Mouse (Mus musculus) retina, postnatal 7 days (tissue): ENCODE data around the gene Psmc3.

ENCODE experiments used
- DNase-seq: peaks from one replicate; pipeline ENCODE4 v3.0.0-alpha.2; 2012; ENCODE audit warnings: low read depth, low spot score

Gene Psmc3

DNA sequence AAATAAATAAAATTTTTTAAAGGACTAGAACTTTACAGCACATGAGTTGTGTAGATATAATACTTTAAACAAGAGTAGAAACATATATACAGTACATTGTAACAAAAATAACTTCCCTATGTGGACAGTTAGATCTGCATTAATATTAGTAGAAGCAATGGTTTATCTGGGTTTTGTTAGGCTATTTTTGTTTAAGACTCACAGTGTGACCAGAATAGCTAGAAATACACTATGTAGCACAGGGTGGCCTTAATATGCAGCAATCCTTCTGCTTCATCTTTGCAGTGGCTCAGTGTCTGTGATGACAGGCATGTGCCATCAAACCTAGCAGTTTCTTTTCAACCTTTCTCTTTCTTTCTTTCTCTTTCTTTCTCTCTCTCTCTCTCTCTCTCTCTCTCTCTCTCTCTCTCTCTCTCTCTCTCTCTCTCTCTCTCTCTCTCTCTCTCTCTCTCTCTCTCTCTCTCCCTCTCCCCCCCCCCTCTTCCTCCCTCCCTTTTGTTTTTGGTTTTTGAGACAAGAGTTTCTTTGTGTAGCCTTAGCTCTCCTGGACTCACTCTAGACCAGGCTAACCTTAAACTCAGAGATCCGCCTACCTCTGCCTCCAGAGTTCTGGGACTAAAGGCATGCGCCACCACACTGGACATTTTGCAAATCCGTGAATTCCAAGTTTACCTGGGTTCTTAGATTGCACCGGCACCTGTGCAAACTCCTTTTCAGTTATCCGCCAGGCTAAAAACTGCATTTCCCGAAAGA is 452 bp upstream of the Psmc3 start:
- DNase-seq = no peak

DNA sequence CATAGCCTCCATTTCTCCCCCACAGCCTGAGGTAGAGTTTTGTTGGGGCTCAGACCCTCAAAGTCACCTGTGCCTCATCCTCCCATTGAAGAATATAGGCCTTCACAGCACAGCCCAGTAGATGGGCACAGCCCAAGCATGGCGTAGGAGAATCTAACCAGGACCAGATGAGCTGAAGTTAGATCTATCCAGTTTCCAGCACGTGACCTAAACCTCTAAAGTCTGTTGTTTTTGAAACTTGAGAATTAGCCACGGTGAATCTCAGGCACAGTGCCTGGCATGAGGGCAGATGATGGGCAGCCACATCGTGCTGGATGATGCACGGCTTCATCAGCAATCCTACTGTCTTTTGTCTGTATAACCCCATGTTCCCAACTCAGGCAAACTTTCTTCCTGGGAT is 4.6 kb downstream of the Psmc3 start:
- no peak for DNase-seq

DNA sequence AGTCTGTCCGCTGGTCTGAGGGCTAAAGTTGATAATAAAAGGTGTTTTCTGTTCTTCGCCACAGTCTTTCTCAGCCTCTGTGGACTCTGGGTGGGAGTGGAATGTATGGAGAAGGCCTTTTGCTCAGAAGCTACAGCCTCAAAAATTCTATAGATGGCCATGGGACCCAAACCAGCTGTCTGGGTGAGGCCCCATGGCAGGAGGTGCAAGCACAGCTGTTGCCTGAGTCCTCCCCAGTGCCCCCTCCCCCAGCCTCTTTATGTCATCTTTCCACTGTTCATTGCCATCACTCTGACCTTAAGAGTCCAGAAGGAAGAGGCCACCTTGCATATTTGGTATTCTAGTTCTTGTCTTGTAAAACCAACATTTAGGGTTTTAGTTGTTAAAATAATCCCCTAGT is 5.6 kb downstream of the Psmc3 start:
- DNase-seq = no peak

DNA sequence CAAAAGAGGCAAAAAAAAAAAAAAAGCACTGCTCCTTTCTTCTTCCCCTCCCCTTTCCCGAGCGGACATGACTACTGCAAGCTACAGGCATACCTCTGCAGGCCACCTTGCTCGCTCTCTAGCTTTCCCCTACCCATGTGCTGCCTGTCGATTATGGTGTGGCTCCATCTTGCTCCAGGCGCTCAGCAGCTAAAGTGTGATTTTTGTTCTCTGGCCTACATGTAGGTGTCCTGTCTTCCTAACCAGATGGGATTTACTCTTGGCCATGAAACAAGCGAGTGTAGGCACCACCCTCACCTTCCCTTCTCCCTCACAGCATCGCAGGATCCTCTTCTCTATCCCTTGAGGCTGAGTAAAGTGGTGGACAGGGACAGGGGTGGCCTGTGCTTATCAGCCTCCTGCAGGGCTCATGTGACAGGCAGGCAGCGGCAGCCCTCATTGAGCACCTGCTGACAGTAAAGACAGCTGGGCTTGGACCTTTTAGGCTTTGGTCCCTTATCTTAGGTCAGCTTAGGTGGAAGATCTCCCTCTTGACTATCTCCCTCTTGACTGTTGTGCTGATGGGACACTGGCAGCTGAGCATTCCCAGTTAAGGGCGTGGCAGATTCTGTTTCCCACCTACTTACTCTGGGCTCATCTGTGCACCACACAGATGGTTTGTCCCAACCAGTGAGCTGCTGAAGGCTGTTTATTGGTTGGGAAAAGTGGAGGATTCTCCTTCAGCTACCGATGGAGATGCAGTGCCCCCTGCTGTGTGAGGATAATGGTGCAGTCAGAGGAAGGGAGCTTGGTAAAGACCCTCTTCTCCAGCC is 6.9 kb downstream of the Psmc3 start:
- no peak for DNase-seq

DNA sequence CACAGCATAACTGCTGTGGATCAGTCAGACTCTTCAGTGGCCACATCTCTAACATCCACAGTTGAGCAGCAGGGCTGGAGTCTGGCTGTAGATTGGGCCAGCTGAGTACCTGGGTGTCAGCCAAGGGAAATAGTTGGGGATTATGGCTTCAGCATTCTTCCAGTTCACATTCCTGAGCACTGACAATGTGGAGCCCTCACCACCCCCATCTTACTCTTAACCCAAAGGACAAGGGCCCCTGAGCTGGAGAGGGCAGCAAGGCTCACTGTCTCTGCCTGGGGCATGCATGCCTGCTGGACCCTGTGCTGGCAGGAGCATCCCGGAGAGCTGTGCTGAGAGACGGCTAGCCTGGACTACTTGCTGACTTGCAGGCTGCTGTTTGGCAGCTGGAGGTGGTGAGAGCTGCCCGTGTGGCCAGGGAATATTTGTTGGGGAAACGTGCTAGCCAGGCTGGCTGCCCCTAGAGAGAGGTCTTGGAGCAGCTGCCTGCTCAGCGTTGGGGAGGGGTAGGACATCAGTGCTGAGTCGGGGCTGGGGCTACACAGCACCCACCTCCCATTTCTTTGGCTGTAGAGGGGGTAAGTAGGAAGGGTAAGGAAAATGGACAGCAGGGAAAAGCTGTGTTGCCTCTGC is 8.2 kb downstream of the Psmc3 start:
- no peak for DNase-seq

DNA sequence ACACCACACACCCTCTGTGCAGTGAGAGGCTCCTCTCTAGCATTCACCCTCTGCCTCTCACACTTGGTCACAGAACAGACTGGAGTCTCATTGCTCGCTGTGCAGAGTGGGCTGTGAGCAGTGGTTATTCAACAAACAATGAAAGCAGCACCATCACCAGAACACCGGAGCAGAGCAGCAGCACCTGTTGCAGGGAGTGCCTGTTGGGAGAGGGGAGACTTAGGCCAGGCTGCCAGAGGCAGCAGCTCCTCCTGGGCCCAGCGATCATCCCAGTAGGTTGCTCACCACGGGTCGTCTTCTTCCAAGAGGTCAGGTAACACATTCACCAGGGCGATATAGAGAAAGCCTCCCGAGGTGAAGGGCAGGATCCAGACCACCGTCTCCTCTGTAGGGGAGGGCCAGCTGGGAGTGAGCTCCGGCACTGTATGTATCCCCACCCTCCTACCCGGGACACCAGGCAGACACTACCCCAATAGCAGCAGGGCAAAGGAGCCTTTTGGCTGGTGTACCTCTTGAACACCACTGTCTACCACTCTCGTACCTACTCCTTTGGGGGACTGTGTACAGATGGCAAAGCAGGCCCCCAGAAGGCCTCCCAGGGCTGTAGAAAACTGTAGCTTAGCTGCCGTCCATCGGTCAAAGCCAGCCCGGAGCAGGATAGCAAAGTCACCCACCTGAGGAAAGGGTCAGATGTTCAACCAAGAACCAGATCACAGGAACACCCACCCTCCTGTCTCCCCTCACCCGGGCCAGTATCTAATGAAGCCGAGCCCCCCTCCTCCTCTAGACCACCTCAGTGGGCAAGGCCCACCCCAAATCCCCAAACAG is 9.2 kb downstream of the Psmc3 start:
- DNase-seq = no peak

GRCm38 (mm10) chr2:91064211-91064610 is 10.4 kb downstream of the Psmc3 start:
- no peak for DNase-seq

- DNase-seq = no peak
These were observed 11.7 kb downstream of the Psmc3 start for GRCm38 (mm10) chr2:91065544-91065943.

DNA sequence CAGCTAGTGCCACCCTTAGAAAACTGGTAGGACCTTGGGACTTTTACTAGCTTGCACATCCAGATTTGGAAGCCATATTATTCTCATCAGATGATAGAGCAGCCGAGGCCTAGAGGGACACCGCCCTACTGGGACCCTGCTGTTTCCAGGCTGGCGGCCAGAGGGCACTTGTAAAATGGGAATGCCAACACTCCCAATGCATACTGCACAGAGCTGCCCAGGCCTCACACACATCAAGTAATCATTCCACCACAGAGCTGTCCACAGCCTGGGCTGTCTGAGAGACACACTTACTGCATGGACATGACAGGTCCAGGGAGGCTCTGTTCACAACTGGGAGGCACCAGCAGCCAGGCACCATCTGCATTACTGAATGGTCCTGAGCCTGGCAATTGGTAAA is 12.6 kb downstream of the Psmc3 start:
- DNase-seq = no peak

GRCm38 (mm10) chr2:91068162-91068871 is 14.5 kb downstream of the Psmc3 start:
- no peak for DNase-seq

DNA sequence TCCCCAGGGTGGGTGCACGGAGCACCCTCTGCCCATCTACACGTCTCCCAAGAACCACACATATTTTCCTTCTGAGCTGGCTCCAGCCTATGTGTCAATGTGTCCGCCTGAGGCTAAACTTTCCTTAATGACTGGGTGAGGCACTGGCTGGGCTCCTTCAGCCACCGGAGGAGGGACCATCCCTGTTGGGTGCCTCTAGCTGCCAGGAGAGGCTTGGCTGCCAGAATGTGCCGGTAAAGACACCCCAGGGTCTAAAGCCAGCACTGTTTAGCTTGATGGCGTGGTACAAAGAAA is 15.0 kb downstream of the Psmc3 start:
- DNase-seq = no peak

GRCm38 (mm10) chr2:91069306-91070000 is 15.6 kb downstream of the Psmc3 start:
- no peak for DNase-seq

DNA sequence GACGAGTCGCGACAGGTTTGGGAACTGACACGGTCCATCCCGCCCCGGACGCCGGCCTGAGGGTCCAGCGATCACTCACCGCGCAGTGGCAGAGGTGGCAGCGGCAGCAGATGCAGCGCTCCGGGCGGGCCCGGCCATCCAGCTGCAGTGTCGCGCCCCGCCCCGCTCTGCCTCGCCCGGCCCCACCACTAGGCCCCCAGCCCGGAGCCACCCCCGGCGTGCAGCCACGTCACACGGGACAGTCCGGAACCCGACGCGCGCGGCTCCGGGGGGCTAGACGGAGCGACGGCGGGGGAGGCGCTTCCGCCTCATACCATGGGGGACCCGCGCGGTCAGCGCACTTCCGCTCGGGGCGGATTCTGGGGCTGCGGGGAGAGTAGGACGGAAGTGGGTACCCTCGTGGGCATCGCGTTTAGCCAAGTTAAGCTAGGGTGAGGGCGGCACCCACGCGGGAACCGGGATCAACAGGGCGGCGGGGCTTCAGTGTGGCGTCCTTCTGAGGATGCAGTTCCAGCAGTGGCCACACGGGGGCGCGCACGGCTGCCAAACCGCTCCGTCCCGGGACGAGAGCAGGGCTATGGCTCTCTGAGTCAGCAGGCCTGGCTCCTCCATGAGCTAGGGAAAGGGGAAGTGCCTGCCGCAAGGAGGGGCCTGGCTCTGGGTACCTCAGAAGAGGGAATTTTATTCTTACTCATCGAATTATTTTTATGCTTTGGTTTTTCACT is 16.4 kb downstream of the Psmc3 start, which contains the start of gene Slc39a13:
Gene Slc39a13 (minus strand): TSS at position 342 of the 725 bp plus-strand sequence.
- DNase-seq = peak; percentile 90

- DNase-seq = no peak
These were observed 17.2 kb downstream of the Psmc3 start for GRCm38 (mm10) chr2:91071059-91071458.

DNA sequence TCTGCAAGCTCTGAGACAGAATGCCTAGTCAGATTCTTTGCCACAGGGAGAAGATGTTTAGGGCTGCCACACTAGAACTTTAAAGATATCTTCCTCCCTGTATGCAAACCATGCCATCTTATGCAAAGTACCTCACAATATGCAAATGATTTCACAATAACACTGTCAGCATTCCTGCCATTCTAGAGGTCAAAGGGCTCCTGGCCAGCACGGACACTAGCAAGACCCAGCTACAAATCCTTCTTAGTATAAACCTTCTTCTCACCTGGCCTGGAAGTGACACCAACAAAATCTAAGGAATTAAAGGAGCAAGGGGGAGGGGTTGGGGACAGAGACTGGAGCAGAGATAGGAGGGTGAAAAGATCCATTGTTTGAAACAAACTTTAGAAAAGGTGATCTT is 18.3 kb downstream of the Psmc3 start:
- DNase-seq = no peak

GRCm38 (mm10) chr2:91077957-91078313 is 24.1 kb downstream of the Psmc3 start:
- DNase-seq = no peak

GRCm38 (mm10) chr2:91078314-91079025 is 24.7 kb downstream of the Psmc3 start:
- DNase-seq = no peak

- DNase-seq = no peak
These were observed 25.2 kb downstream of the Psmc3 start for GRCm38 (mm10) chr2:91079026-91079384.

- DNase-seq = no peak
These were observed 27.1 kb downstream of the Psmc3 start for GRCm38 (mm10) chr2:91080784-91081513.
